Comparison of ENCODE assay signal across 20 mouse cellular contexts in the genomic region with DNA sequence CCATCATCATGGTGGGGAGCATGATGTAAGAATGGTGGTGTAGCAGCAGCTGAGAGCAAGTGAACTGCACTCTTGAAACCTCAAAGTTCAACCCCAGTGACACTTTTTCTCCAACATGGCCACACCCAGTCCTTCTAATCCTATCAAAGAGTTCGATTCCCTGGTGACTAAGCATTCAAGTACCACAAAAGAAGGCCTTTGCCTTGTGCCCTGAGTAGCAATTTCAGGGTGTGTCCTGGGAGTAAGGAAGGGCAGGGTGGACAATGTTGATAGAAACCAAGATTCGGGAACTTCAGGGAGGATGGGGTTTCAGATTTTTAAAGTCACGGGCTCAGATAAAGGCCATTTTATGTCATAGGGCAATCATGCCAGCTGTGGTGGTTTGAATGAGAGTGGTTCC. TPM values are rescaled to one million over a fixed set of nuclear protein-coding genes. Genes with fewer than 3 reads are reported as not detected.
"Had no signal": no experiment of that assay in that cellular context is flagged by ENCODE, and none has a peak within 500 bp of the region (broad histone marks: within the 10 kb centered on the region; RNA-seq: fewer than 3 reads in every experiment).

No protein-coding gene starts in this region.

- H3K4me3 ChIP-seq: layer of hippocampus, adult 2 months; limb, embryonic 10.5 days; limb, embryonic 13.5 days; liver, embryonic 13.5 days; midbrain, embryonic 12.5 days; midbrain, embryonic 15.5 days; myocyte; neural tube, embryonic 13.5 days; stomach, embryonic 15.5 days had no signal

- H3K9me3 ChIP-seq: limb, embryonic 10.5 days; liver, embryonic 13.5 days; midbrain, embryonic 12.5 days; midbrain, embryonic 15.5 days; neural tube, embryonic 13.5 days; stomach, embryonic 15.5 days had no signal

- H3K27ac ChIP-seq: kidney, postnatal 0 days; layer of hippocampus, adult 2 months; limb, embryonic 10.5 days; limb, embryonic 13.5 days; liver, embryonic 13.5 days; macrophage; midbrain, embryonic 12.5 days; midbrain, embryonic 15.5 days; neural tube, embryonic 13.5 days; stomach, embryonic 15.5 days had no signal

- ATAC-seq: midbrain, embryonic 15.5 days had no signal

- H3K27me3 ChIP-seq: limb, embryonic 13.5 days; liver, embryonic 13.5 days; midbrain, embryonic 12.5 days; midbrain, embryonic 15.5 days; neural tube, embryonic 13.5 days; stomach, embryonic 15.5 days had no signal

- H3K4me2 ChIP-seq: limb, embryonic 13.5 days; liver, embryonic 13.5 days; midbrain, embryonic 12.5 days; midbrain, embryonic 15.5 days; neural tube, embryonic 13.5 days; stomach, embryonic 15.5 days had no signal

- DNase-seq: kidney, postnatal 25 days; layer of hippocampus, adult 9-11 months; liver, embryonic 13.5 days; lung, adult 2 months; retina, postnatal 1 day; right cerebral cortex, postnatal 14 days; right cerebral cortex, postnatal 4 days; spleen, adult 18-20 months; thymus, postnatal 36 days had no signal

- H3K9ac ChIP-seq: limb, embryonic 13.5 days; liver, embryonic 13.5 days; midbrain, embryonic 12.5 days; midbrain, embryonic 15.5 days; neural tube, embryonic 13.5 days; stomach, embryonic 15.5 days had no signal

- H3K4me1 ChIP-seq: liver, embryonic 13.5 days; midbrain, embryonic 12.5 days; midbrain, embryonic 15.5 days; neural tube, embryonic 13.5 days had no signal

- H3K36me3 ChIP-seq: limb, embryonic 10.5 days; limb, embryonic 13.5 days; liver, embryonic 13.5 days; midbrain, embryonic 12.5 days; midbrain, embryonic 15.5 days; neural tube, embryonic 13.5 days; stomach, embryonic 15.5 days had no signal

RNA-seq across cellular contexts. Expression of a gene that starts 50.4 kb away (rescaled TPM):
- total RNA-seq: neutrophil, adult 5-6 weeks had no signal
